Mouse (Mus musculus) MEL (cell line): ENCODE measurements at regions not wholly inside any gene's neighbourhood (a gene's known extent, or its start where the extent isn't known, plus 50 kb on each side); places are given as distances from the start of the nearest gene placed in this dataset.
"Not testable (repeated sequence)": the region's sequence is repeated elsewhere in the genome, so short reads cannot be mapped to it uniquely, and the experiment has no call there.

Experiments used
- DNase-seq: peaks from one replicate; pipeline ENCODE4 v3.0.0; 2011; ENCODE audit warnings: low read depth, low spot score
- H3K27ac ChIP-seq: 2 replicates; pipeline ENCODE4 v1.5.1; 2012; ENCODE audit warnings: low read depth, mild to moderate bottlenecking, control low read depth, low read length, moderate library complexity; ENCODE audit not compliant: control insufficient read depth
- H3K27me3 ChIP-seq, 2 experiments: fragments of 150-350 bp in 1 of 2; sonication (generic) in 1 of 2; 2 replicates each; pipeline ENCODE4 v1.6.1; 2012; ENCODE audit warnings: low read length in 2 of 2, mild to moderate bottlenecking in 2 of 2, improper control_type of control experiment in 1 of 2, moderate library complexity in 1 of 2; ENCODE audit not compliant: insufficient read depth in 2 of 2, control insufficient read depth in 1 of 2
- H3K36me3 ChIP-seq, 2 experiments: 2 replicates each; pipeline ENCODE4 v1.6.1; 2012 to 2014; ENCODE audit warnings: low read length in 2 of 2, improper control_type of control experiment in 1 of 2, inconsistent platforms in 1 of 2, mild to moderate bottlenecking in 1 of 2; ENCODE audit not compliant: insufficient read depth in 2 of 2, control insufficient read depth in 1 of 2
- H3K4me1 ChIP-seq, 2 experiments: fragments of 150-350 bp in 1 of 2; sonication (generic) in 1 of 2; 2 replicates each; pipeline ENCODE4 v1.6.1; 2012; ENCODE audit warnings: low read length in 2 of 2, improper control_type of control experiment in 1 of 2, mild to moderate bottlenecking in 1 of 2; ENCODE audit not compliant: insufficient read depth in 2 of 2, control insufficient read depth in 1 of 2
- H3K4me3 ChIP-seq, 2 experiments: fragments of 150-350 bp in 1 of 2; sonication (generic) in 1 of 2; 2 replicates each; pipeline ENCODE4 v1.5.1; 2012; ENCODE audit warnings: low read depth in 2 of 2, low read length in 2 of 2, mild to moderate bottlenecking in 2 of 2, moderate library complexity in 2 of 2, control low read depth in 1 of 2, improper control_type of control experiment in 1 of 2; ENCODE audit not compliant: control insufficient read depth in 1 of 2, insufficient read depth in 1 of 2
- H3K79me2 ChIP-seq: 2 replicates; pipeline ENCODE4 v1.6.1; 2012; ENCODE audit warnings: mild to moderate bottlenecking, low read length, moderate library complexity; ENCODE audit not compliant: control insufficient read depth, poor library complexity, insufficient read depth
- H3K9ac ChIP-seq: 2 replicates; pipeline ENCODE4 v1.6.1; 2012; ENCODE audit warnings: low read depth, mild to moderate bottlenecking, control low read depth, low read length, moderate library complexity; ENCODE audit not compliant: control insufficient read depth, poor library complexity, severe bottlenecking
- H3K9me3 ChIP-seq: fragments of 150-350 bp; sonication (generic); replicated peaks from 2 replicates; pipeline ENCODE4 v1.6.1; 2012; ENCODE audit warnings: mild to moderate bottlenecking, low read length, improper control_type of control experiment, moderate library complexity; ENCODE audit not compliant: insufficient read depth
- BHLHE40 ChIP-seq: IDR thresholded peaks from 2 replicates; pipeline ENCODE4 v1.6.1; 2012; ENCODE audit warnings: low read depth, mild to moderate bottlenecking, inconsistent platforms, low read length, improper control_type of control experiment, borderline replicate concordance
- CTCF ChIP-seq, 3 experiments: IDR thresholded peaks in 2 of 3; conservative IDR thresholded peaks in 1 of 3; 2 replicates each; pipeline ENCODE4 v1.5.1; 2011 to 2012; ENCODE audit warnings: low read length in 3 of 3, low read depth in 2 of 3, mild to moderate bottlenecking in 2 of 3, improper control_type of control experiment in 1 of 3, inconsistent platforms in 1 of 3, mixed read lengths in 1 of 3, moderate library complexity in 1 of 3; ENCODE audit not compliant: control insufficient read depth in 1 of 3, insufficient read depth in 1 of 3, poor library complexity in 1 of 3, severe bottlenecking in 1 of 3
- E2F4 ChIP-seq: IDR thresholded peaks from 2 replicates; pipeline ENCODE4 v1.6.1; 2011; ENCODE audit warnings: low read depth, low read length, improper control_type of control experiment, borderline replicate concordance
- ETS1 ChIP-seq: IDR thresholded peaks from 2 replicates; pipeline ENCODE4 v1.6.1; 2012; ENCODE audit warnings: low read depth, mild to moderate bottlenecking, inconsistent platforms, low read length, improper control_type of control experiment, moderate library complexity
- HCFC1 ChIP-seq: IDR thresholded peaks from 2 replicates; pipeline ENCODE4 v1.6.1; 2012; ENCODE audit warnings: low read depth, mild to moderate bottlenecking, inconsistent platforms, low read length, improper control_type of control experiment, moderate library complexity
- JUND ChIP-seq: IDR thresholded peaks from 2 replicates; pipeline ENCODE4 v1.6.1; 2011; ENCODE audit warnings: low read depth, mild to moderate bottlenecking, improper control_type of control experiment, low read length
- MAFK ChIP-seq: IDR thresholded peaks from 2 replicates; pipeline ENCODE4 v1.6.1; 2011; ENCODE audit warnings: low read depth, mild to moderate bottlenecking, low read length, improper control_type of control experiment, borderline replicate concordance
- MEF2A ChIP-seq: IDR thresholded peaks from 2 replicates; pipeline ENCODE4 v1.6.1; 2014; ENCODE audit warnings: low read depth, mild to moderate bottlenecking, inconsistent platforms, low read length, improper control_type of control experiment; ENCODE audit not compliant: poor library complexity, insufficient replicate concordance, severe bottlenecking; ENCODE audit errors: extremely low read depth
- MYC ChIP-seq: IDR thresholded peaks from 2 replicates; pipeline ENCODE4 v1.6.1; 2011; ENCODE audit warnings: low read depth, mild to moderate bottlenecking, low read length, improper control_type of control experiment, moderate library complexity
- NELFE ChIP-seq: IDR thresholded peaks from 2 replicates; pipeline ENCODE4 v1.6.1; 2011; ENCODE audit warnings: low read depth, low read length, improper control_type of control experiment
- NRF1 ChIP-seq: IDR thresholded peaks from 2 replicates; pipeline ENCODE4 v1.6.1; 2014; ENCODE audit warnings: low read depth, mild to moderate bottlenecking, inconsistent platforms, low read length, improper control_type of control experiment, moderate library complexity; ENCODE audit not compliant: poor library complexity, insufficient read depth, severe bottlenecking
- POLR2A ChIP-seq, 2 experiments: IDR thresholded peaks; 2 replicates each; pipeline ENCODE4 v1.6.1; 2011 to 2012; ENCODE audit warnings: low read length in 2 of 2, mild to moderate bottlenecking in 2 of 2, control low read depth in 1 of 2, improper control_type of control experiment in 1 of 2, low read depth in 1 of 2, moderate library complexity in 1 of 2; ENCODE audit not compliant: control insufficient read depth in 1 of 2, insufficient read depth in 1 of 2, poor library complexity in 1 of 2
- RAD21 ChIP-seq: IDR thresholded peaks from 2 replicates; pipeline ENCODE4 v1.6.1; 2011; ENCODE audit warnings: mild to moderate bottlenecking, low read depth, low read length, improper control_type of control experiment
- RCOR1 ChIP-seq: IDR thresholded peaks from 2 replicates; pipeline ENCODE4 v1.6.1; 2012; ENCODE audit warnings: low read depth, mild to moderate bottlenecking, inconsistent platforms, low read length, improper control_type of control experiment
- SMC3 ChIP-seq: IDR thresholded peaks from 2 replicates; pipeline ENCODE4 v1.6.1; 2011; ENCODE audit warnings: low read depth, low read length, improper control_type of control experiment
- TBP ChIP-seq: IDR thresholded peaks from 2 replicates; pipeline ENCODE4 v1.8.0; 2011; ENCODE audit warnings: low read depth, low read length, improper control_type of control experiment
- ZNF384 ChIP-seq: IDR thresholded peaks from 2 replicates; pipeline ENCODE4 v1.6.1; 2012; ENCODE audit warnings: low read depth, mild to moderate bottlenecking, inconsistent platforms, low read length, improper control_type of control experiment

GRCm38 (mm10) chr13:19300320-19301011 lies 95.1 kb downstream of the Stard3nl start:
- not testable (repeated sequence) for H3K4me1 ChIP-seq, H3K27ac ChIP-seq, H3K9ac ChIP-seq, H3K27me3 ChIP-seq, H3K9me3 ChIP-seq, H3K4me3 ChIP-seq, DNase-seq, H3K36me3 ChIP-seq, H3K79me2 ChIP-seq

- Histone ChIP-seq H3K79me2 (no peaks in the 10 kb centered on the region), H3K9ac (no peak overlapping the region), H3K9me3 (no peaks in the 10 kb centered on the region), H3K4me1 (no peaks in the 10 kb centered on the region), H3K4me3 (no peak overlapping the region), H3K27ac (no peak overlapping the region), H3K27me3 (no peaks in the 10 kb centered on the region), H3K36me3 (no peaks in the 10 kb centered on the region)
- no peak for TF ChIP-seq MAFK
- no peak for TF ChIP-seq HCFC1
- no peak for TF ChIP-seq POLR2A (IDR thresholded peaks at IDR 0.05; ENCODE audit: control insufficient read depth in 1 of 2, insufficient read depth in 1 of 2, low read depth in 1 of 2, low read length in 2 of 2, poor library complexity in 1 of 2)
- TF ChIP-seq RCOR1: no peak
- TF ChIP-seq NELFE: no peak
- TF ChIP-seq NRF1: no peak
- no peak for TF ChIP-seq E2F4
- no peak for TF ChIP-seq MYC
- no peak for TF ChIP-seq JUND
- TF ChIP-seq TBP: no peak
- no peak for TF ChIP-seq ETS1
- no peak for TF ChIP-seq ZNF384
- DNase-seq: no peak
Observed at GRCm38 (mm10) chr13:19296325-19296724, 99.3 kb downstream of the Stard3nl start.

- DNase-seq: peak; percentile 34
- H3K27me3 ChIP-seq: no peaks in the 10 kb centered on the region
- no peaks in the 10 kb centered on the region for H3K36me3 ChIP-seq
Observed at GRCm38 (mm10) chr13:19293041-19293440, 102.6 kb downstream of the Stard3nl start.

More at GRCm38 (mm10) chr13:19293041-19293440, 102.6 kb downstream of the Stard3nl start:
- no peak overlapping the region for H3K9ac ChIP-seq
- no peaks in the 10 kb centered on the region for H3K4me1 ChIP-seq
- H3K9me3 ChIP-seq: no peaks in the 10 kb centered on the region
- H3K4me3 ChIP-seq: no peak overlapping the region
- H3K79me2 ChIP-seq: no peaks in the 10 kb centered on the region
- TF ChIP-seq CTCF (IDR thresholded peaks at IDR 0.05 in 2 of 3, conservative IDR thresholded peaks at IDR 0.05 in 1 of 3; ENCODE audit: control insufficient read depth in 1 of 3, insufficient read depth in 1 of 3, low read depth in 2 of 3, low read length in 3 of 3, poor library complexity in 1 of 3, severe bottlenecking in 1 of 3) (peak in 2 of 3 experiments; percentile 32 to 38; a peak in 4 of 6 replicates), MEF2A (no peak), RAD21 (peak; percentile 19), BHLHE40 (no peak), SMC3 (peak; percentile 49)
- no peak overlapping the region for H3K27ac ChIP-seq
